Mouse (Mus musculus): ENCODE data around the gene Ramac.

The Ramac gene

GRCm38 (mm10) chr7:81762180-81763109, at the start of gene Ramac:
TSS of gene Ramac (plus strand) at chr7:81762925.
- peak; percentile 89 to 90 for DNase-seq

- DNase-seq, result no peak
Measured at GRCm38 (mm10) chr7:81718657-81719056, 44.1 kb upstream of the Ramac start.

- DNase-seq, result no peak
Measured at GRCm38 (mm10) chr7:81719216-81719661, 43.5 kb upstream of the Ramac start.

GRCm38 (mm10) chr7:81721271-81721670, 41.5 kb upstream of the Ramac start:
- DNase-seq, result no peak

- DNase-seq, result no peak
Measured at GRCm38 (mm10) chr7:81723851-81724250, 38.9 kb upstream of the Ramac start.

GRCm38 (mm10) chr7:81725986-81726727, 36.6 kb upstream of the Ramac start:
- no peak for DNase-seq

- DNase-seq, result no peak
Measured at GRCm38 (mm10) chr7:81726728-81727005, 36.1 kb upstream of the Ramac start.

GRCm38 (mm10) chr7:81727716-81728115, 35.0 kb upstream of the Ramac start:
- peak; percentile 7 to 13 for DNase-seq

- no peak for DNase-seq
Measured at GRCm38 (mm10) chr7:81729787-81730186, 32.9 kb upstream of the Ramac start.

GRCm38 (mm10) chr7:81731181-81731651, 31.5 kb upstream of the Ramac start:
- no peak for DNase-seq

- DNase-seq, result no peak
Measured at GRCm38 (mm10) chr7:81732183-81733089, 30.3 kb upstream of the Ramac start.

- DNase-seq, result no peak
Measured at GRCm38 (mm10) chr7:81735300-81736048, 27.3 kb upstream of the Ramac start.

- no peak for DNase-seq
Measured at GRCm38 (mm10) chr7:81738720-81739385, 23.9 kb upstream of the Ramac start.

GRCm38 (mm10) chr7:81740010-81740409, 22.7 kb upstream of the Ramac start:
- no peak for DNase-seq

- DNase-seq, result no peak
Measured at GRCm38 (mm10) chr7:81744145-81744544, 18.6 kb upstream of the Ramac start.

- no peak for DNase-seq
Measured at GRCm38 (mm10) chr7:81747956-81748355, 14.8 kb upstream of the Ramac start.

- DNase-seq, result peak; percentile 69 to 70
Measured at GRCm38 (mm10) chr7:81763110-81763845, 553 bp downstream of the Ramac start.

GRCm38 (mm10) chr7:81772786-81773539, 10.2 kb downstream of the Ramac start:
- no peak for DNase-seq

GRCm38 (mm10) chr7:81775325-81775724, 12.6 kb downstream of the Ramac start:
- no peak for DNase-seq

GRCm38 (mm10) chr7:81777667-81778218, 15.0 kb downstream of the Ramac start:
- DNase-seq, result no peak

Data from B cell, adult 2 months (primary cell).